Mouse (Mus musculus) c-Kit-positive CD71-negative TER-119-negative erythroid progenitor cells, embryonic 14.5 days (primary cell): Measurements from ENCODE around the gene Chmp1a.

Source experiments
- DNase-seq: peaks from one replicate; pipeline ENCODE4 v3.0.0-alpha.2; 2013; ENCODE audit warnings: low read depth

Chmp1a gene

DNA sequence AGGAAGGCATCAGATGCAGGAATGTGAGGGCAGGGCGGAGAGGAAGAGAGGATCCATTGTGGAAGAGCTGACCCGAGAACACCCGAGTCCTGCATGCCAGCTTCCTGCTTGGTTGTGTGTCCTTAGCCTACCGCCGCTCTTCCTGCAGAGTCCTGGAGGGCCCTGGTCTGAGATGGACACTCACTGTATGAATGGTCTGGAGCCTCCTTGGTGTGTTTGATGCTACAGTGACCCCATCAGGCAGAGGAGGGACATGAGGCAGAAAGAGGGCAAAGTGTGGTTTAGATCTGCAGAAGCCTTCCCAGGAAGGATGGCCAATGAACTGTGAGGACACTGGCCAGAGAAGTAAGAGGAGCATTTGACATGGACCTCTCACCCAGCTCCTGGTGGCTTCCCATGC lies 57.4 kb downstream of the Chmp1a start:
- DNase-seq: no peak
